Mouse (Mus musculus): ENCODE measurements around the gene Tollip. TPM values are rescaled to one million over a fixed set of nuclear protein-coding genes. Genes with fewer than 3 reads are reported as not detected.

The Tollip gene
- polyA plus RNA-seq, 1 experiment from 2014 or later, result 53.3 TPM

DNA sequence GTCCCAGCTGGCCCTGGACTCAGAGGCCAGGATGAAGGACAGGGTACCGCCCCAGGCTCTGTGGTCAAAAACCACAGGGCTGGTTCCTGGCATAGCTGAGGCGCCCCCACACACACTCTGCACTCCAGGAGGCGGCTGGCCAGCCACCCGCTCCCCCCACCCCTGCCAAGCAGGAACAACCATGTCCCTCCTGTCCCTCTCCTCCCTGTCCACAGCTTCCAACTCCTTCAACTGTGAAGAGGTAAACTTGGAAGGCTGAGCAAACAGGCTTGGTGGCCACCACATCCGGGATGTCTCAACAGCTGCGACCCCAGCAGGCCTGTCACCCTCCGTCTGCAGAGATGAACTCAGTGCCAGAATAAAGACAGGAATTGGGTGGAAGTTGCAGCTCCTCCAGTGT, 82.4 kb downstream of the Tollip start:
- Histone ChIP-seq H3K4me2 (replicated peaks; ENCODE audit: low read depth, low read length) (no peak overlapping the region), H3K4me3 (ENCODE audit: low read length) (no peak overlapping the region), H3K36me3 (ENCODE audit: insufficient read depth, low read length) (no peaks in the 10 kb centered on the region), H3K9me3 (ENCODE audit: low read length) (no peaks in the 10 kb centered on the region), H3K4me1 (ENCODE audit: insufficient read depth, low read length) (0 out of 2 replicates have a peak, but pooled peaks cover 5% of the 10 kb centered on the region), H3K27me3 (ENCODE audit: insufficient read depth, low read length) (no peaks in the 10 kb centered on the region), H3K27ac (ENCODE audit: low read length) (no peak overlapping the region), H3K9ac (replicated peaks; ENCODE audit: low read length) (no peak overlapping the region)
- ATAC-seq (ENCODE audit: low FRiP score, low TSS enrichment), result peak; percentile 67
- WGBS, result 43% methylated on average over 7 of the region's 7 CpGs

Other genes with a start within 250 kb of the Tollip start
- gene Muc2, start 228.2 kb downstream of the Tollip start, polyA plus RNA-seq (2015; fragmentation: Nextera tagmentation; extraction: Ambion mirVana), result 0.17 and 0.45 TPM in 2 replicates
- gene Muc5ac, start 129.5 kb downstream of the Tollip start, polyA plus RNA-seq (2015; fragmentation: Nextera tagmentation; extraction: Ambion mirVana), result not detected in 2 replicates
- 0.02 TPM in 1 of 2 replicates, not detected in the other for gene Muc5b, start 79.4 kb downstream of the Tollip start, polyA plus RNA-seq (2015; fragmentation: Nextera tagmentation; extraction: Ambion mirVana)
- 0.61 and 0.85 TPM in 2 replicates for gene Brsk2, start 31.2 kb upstream of the Tollip start, polyA plus RNA-seq (2015; fragmentation: Nextera tagmentation; extraction: Ambion mirVana)
- gene Mob2, start 142.6 kb upstream of the Tollip start, polyA plus RNA-seq (2015; fragmentation: Nextera tagmentation; extraction: Ambion mirVana), result 69.1 and 77.2 TPM in 2 replicates
- gene Dusp8, start 177.3 kb upstream of the Tollip start, polyA plus RNA-seq (2015; fragmentation: Nextera tagmentation; extraction: Ambion mirVana), result 2.4 and 2.5 TPM in 2 replicates
- gene Gm45618, start 202.2 kb upstream of the Tollip start, polyA plus RNA-seq (2015; fragmentation: Nextera tagmentation; extraction: Ambion mirVana), result not detected in 2 replicates
- not detected in 2 replicates for gene Gm39115, start 217.5 kb upstream of the Tollip start, polyA plus RNA-seq (2015; fragmentation: Nextera tagmentation; extraction: Ambion mirVana)
- not detected in 2 replicates for gene Gm45337, start 226.1 kb upstream of the Tollip start, polyA plus RNA-seq (2015; fragmentation: Nextera tagmentation; extraction: Ambion mirVana)
- gene Gm29735, start 238.6 kb upstream of the Tollip start, polyA plus RNA-seq (2015; fragmentation: Nextera tagmentation; extraction: Ambion mirVana), result not detected in 2 replicates
- not detected in 2 replicates for gene Gm4553, start 247.2 kb upstream of the Tollip start, polyA plus RNA-seq (2015; fragmentation: Nextera tagmentation; extraction: Ambion mirVana)